Mouse (Mus musculus) embryonic facial prominence, embryonic 11.5 days (tissue): Measurements from ENCODE around the gene Fbln1. TPM values are rescaled to one million over a fixed set of nuclear protein-coding genes. Genes with fewer than 3 reads are reported as not detected.

Source experiments
- ATAC-seq: fragments of 200-750 bp; cut with Nextera tagmentation; replicated peaks from 2 replicates; pipeline ENCODE4 v1.8.0; 2017; ENCODE audit warnings: low read depth; ENCODE audit not compliant: insufficient number of reproducible peaks, low FRiP score, low TSS enrichment
- DNase-seq: peaks from one replicate; pipeline ENCODE4 v3.0.0-alpha.2; 2015; ENCODE audit warnings: low spot score
- H3K27ac ChIP-seq: fragments of 300-500 bp; sonication (generic); replicated peaks from 2 replicates; pipeline ENCODE4 v1.5.1; 2014; ENCODE audit warnings: mild to moderate bottlenecking, low read depth, low read length, control low read depth
- H3K27me3 ChIP-seq: fragments of 300-500 bp; sonication (generic); 2 replicates; pipeline ENCODE4 v1.6.1; 2014; ENCODE audit warnings: mild to moderate bottlenecking, low read length, moderate library complexity, mixed read lengths; ENCODE audit not compliant: control insufficient read depth, insufficient read depth
- H3K36me3 ChIP-seq: fragments of 300-500 bp; sonication (generic); replicated peaks from 2 replicates; pipeline ENCODE4 v1.6.1; 2014; ENCODE audit warnings: low read depth, mild to moderate bottlenecking, low read length, moderate library complexity, mixed read lengths; ENCODE audit not compliant: control insufficient read depth, insufficient read depth
- H3K4me1 ChIP-seq: fragments of 300-500 bp; sonication (generic); 2 replicates; pipeline ENCODE4 v1.6.1; 2014; ENCODE audit warnings: low read length, mixed read lengths; ENCODE audit not compliant: control insufficient read depth, insufficient read depth
- H3K4me2 ChIP-seq: fragments of 300-500 bp; sonication (generic); 2 replicates; pipeline ENCODE4 v1.6.1; 2014; ENCODE audit warnings: low read depth, mild to moderate bottlenecking, control low read depth, low read length, moderate library complexity
- H3K4me3 ChIP-seq: fragments of 300-500 bp; sonication (generic); 2 replicates; pipeline ENCODE4 v1.5.1; 2014; ENCODE audit warnings: low read depth, low read length, control low read depth
- H3K9ac ChIP-seq: fragments of 300-500 bp; sonication (generic); replicated peaks from 2 replicates; pipeline ENCODE4 v1.6.1; 2014; ENCODE audit warnings: mild to moderate bottlenecking, control low read depth, low read length
- H3K9me3 ChIP-seq: fragments of 300-500 bp; sonication (generic); replicated peaks from 2 replicates; pipeline ENCODE4 v1.6.1; 2016; ENCODE audit warnings: mild to moderate bottlenecking, low read length, inconsistent platforms, mixed read lengths; ENCODE audit not compliant: control insufficient read depth
- WGBS: fragments of 180-500 bp; shearing (Covaris S2); extraction: QIAGEN DNeasy Blood & Tissue Kit; methylation state at CpG from one replicate; pipeline ENCODE4 v1.1.7; 2014; 5-methylcytosine and 5-hydroxymethylcytosine counted together
- polyA plus RNA-seq: library from polyadenylated mRNA; unstranded; fragments of >200 nt; fragmentation: Nextera tagmentation; extraction: Ambion mirVana; gene quantifications from 2 replicates; pipeline ENCODE4 v1.2.1, GENCODE M21; 2014

The Fbln1 gene
- polyA plus RNA-seq, 1 experiment from 2014 or later = 200 TPM

DNA sequence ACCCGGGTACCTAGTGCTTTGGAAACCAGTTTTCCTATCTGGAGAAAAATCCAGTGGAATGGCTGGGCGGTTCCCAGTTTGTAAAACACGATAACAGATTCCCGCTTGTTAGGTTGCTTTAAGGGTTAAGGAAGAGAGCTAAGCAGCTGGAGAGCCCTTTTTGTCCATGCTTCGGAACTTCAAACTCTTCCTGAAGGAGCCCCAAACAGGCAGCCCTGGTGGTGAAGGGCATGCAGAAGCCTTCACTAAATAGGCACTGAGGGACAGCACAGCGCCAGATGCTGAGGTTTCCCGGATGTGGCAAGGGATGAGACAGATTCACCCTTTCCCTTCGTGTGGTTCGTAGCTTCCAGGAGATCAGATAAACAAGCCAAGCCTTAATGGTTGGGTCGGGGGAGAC lies 2.6 kb downstream of the Fbln1 start:
- no peaks in the 10 kb centered on the region for H3K27me3 ChIP-seq
- no peak for ATAC-seq
- H3K27ac ChIP-seq = peak overlapping the region; percentile 80
- peak overlapping the region; percentile 97 for H3K9ac ChIP-seq
- peak; percentile 38 for DNase-seq
- no peaks in the 10 kb centered on the region for H3K9me3 ChIP-seq
- WGBS = 10% methylated on average over 10 of the region's 10 CpGs
- H3K4me1 ChIP-seq = no peaks in the 10 kb centered on the region; the same call in 1 of the 2 replicates
- H3K4me3 ChIP-seq = peak overlapping the region; percentile 71
- H3K4me2 ChIP-seq = peak overlapping the region; percentile 82
- H3K36me3 ChIP-seq = peaks cover 6% of the 10 kb centered on the region

DNA sequence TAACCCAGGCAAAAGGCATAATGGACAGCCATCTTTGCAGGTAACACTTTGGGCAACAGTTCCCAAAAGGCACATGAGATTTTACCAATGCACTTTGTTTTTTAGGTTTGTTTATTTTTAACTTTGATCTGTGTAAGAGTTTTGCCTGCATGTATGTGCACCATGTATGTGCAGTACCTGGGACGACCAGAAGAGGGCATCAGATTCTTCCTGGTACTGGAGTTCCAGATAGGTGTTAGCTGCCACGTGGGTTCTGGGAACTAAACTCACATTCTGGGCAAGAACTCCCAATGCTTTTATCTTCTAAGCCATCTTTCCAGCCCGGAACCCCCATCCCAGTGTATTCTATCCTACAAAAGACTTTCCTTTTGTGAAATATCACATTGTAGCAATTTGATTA lies 3.6 kb downstream of the Fbln1 start:
- ATAC-seq (no peak), DNase-seq (no peak)
- no peak overlapping the region for H3K9ac ChIP-seq
- no peaks in the 10 kb centered on the region for H3K27me3 ChIP-seq
- H3K4me2 ChIP-seq = no peak overlapping the region
- H3K36me3 ChIP-seq = peaks cover 6% of the 10 kb centered on the region
- H3K9me3 ChIP-seq = no peaks in the 10 kb centered on the region
- H3K27ac ChIP-seq = no peak overlapping the region
- 83% methylated on average over 3 of the region's 3 CpGs for WGBS
- H3K4me3 ChIP-seq = no peak overlapping the region
- H3K4me1 ChIP-seq = no peaks in the 10 kb centered on the region; the same call in 1 of the 2 replicates

DNA sequence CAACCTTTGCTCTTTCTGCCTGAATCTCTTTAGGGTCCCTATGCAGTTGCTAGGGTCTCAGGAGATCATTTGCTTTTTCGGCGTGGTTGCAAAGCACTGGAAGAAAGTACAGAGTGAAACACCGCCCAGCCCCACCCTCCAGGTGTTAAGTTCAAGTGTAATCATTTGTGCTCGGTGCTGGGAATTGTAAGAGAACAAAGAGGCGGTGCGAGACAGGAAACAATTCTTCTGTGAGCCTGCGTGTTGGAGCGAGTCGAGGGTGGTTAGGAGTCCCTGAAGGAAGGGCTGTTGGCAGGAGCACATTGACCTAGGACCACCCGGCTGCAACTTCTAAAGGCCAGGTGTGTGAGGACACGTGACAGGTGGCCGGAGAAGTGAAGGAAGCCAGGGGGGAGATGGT lies 4.9 kb downstream of the Fbln1 start:
- H3K27me3 ChIP-seq = no peaks in the 10 kb centered on the region
- no peak overlapping the region for H3K27ac ChIP-seq
- DNase-seq (no peak), ATAC-seq (no peak)
- H3K9me3 ChIP-seq = no peaks in the 10 kb centered on the region
- H3K4me3 ChIP-seq = no peak overlapping the region
- WGBS = 84% methylated on average over 12 of the region's 12 CpGs
- H3K4me2 ChIP-seq = no peak overlapping the region
- no peaks in the 10 kb centered on the region; the same call in 1 of the 2 replicates for H3K4me1 ChIP-seq
- H3K36me3 ChIP-seq = peaks cover 9% of the 10 kb centered on the region
- H3K9ac ChIP-seq = no peak overlapping the region

DNA sequence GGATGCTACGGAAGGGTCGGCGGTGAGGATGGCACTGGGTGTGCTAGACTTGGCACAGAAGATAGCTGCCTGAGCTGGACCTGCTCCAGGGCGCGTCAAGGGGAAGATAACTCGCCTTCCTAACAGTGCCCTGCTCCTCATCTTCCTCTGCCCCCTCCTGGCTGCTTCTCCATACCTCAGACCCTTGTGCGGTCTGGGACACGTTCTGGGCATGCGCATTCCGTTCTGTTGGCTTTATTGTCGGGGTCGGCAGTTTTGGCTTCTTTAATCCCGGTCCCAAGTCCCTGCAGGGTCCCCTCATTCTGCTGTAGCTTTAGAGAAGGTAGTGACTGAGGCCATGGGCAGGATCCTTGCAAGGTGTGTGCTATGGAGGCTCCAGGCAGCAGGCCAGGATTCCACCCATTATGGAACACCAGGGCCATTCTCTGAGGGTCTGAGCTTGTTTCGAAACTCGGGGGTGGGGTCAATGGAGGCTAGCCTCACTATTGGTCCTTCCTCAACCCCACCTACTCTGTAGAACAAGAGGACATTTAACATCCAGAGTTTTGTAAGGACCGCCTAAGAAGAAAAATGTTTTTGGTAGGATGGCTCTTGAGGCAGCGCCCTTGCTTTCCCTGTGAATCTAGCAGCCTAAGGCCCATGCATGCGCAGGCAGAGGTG lies 5.5 kb downstream of the Fbln1 start:
- no peak overlapping the region for H3K4me3 ChIP-seq
- 0 out of 2 replicates have a peak, but pooled peaks cover 2% of the 10 kb centered on the region for H3K9me3 ChIP-seq
- H3K4me2 ChIP-seq = no peak overlapping the region
- peaks cover 11% of the 10 kb centered on the region for H3K36me3 ChIP-seq
- H3K27ac ChIP-seq = no peak overlapping the region
- H3K9ac ChIP-seq = no peak overlapping the region
- H3K4me1 ChIP-seq = no peaks in the 10 kb centered on the region; the same call in 1 of the 2 replicates
- no peak for DNase-seq
- 91% methylated on average over 18 of the region's 18 CpGs for WGBS
- no peaks in the 10 kb centered on the region for H3K27me3 ChIP-seq
- ATAC-seq = no peak

DNA sequence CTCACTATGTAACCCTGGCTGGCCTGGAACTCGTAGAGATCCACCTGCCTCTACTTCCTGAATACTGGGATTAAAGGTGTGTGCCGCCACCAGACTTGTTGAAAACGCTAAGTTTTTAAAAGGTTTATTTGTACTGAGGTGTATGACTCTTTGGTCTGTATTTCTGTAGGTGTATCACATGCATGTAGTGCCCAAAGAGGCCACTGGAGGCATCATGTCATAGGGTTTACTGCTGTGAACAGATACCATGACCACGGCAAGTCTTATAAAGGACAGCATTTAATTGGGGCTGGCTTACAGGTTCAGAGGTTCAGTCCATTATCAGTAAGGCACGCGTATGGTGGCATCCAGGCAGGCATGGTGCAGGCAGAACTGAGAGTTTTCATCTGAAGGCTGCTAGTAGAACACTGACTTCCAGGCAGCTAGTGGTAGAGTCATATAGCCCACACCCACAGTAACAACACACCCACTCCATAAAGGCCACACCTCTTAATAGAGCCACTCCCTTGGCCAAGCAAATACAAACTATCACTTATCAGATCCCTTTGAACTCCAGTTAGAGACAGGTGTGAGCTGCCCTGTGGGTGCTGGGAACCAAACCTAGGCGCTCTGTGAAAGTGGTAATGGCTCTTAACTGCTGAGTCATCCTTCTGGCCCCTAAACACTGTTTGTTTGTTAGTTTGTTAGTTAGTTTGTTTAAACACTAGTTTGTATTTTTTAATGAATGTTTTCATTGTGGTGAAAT lies 10.5 kb downstream of the Fbln1 start:
- ATAC-seq (no peak), DNase-seq (no peak)
- H3K9ac ChIP-seq = no peak overlapping the region
- 0 out of 2 replicates have a peak, but pooled peaks cover 2% of the 10 kb centered on the region for H3K9me3 ChIP-seq
- H3K4me2 ChIP-seq = no peak overlapping the region
- WGBS = 96% methylated on average over 7 of the region's 7 CpGs
- no peak overlapping the region for H3K27ac ChIP-seq
- no peaks in the 10 kb centered on the region for H3K27me3 ChIP-seq
- H3K4me1 ChIP-seq = no peaks in the 10 kb centered on the region
- peaks cover 8% of the 10 kb centered on the region for H3K36me3 ChIP-seq
- no peak overlapping the region for H3K4me3 ChIP-seq

DNA sequence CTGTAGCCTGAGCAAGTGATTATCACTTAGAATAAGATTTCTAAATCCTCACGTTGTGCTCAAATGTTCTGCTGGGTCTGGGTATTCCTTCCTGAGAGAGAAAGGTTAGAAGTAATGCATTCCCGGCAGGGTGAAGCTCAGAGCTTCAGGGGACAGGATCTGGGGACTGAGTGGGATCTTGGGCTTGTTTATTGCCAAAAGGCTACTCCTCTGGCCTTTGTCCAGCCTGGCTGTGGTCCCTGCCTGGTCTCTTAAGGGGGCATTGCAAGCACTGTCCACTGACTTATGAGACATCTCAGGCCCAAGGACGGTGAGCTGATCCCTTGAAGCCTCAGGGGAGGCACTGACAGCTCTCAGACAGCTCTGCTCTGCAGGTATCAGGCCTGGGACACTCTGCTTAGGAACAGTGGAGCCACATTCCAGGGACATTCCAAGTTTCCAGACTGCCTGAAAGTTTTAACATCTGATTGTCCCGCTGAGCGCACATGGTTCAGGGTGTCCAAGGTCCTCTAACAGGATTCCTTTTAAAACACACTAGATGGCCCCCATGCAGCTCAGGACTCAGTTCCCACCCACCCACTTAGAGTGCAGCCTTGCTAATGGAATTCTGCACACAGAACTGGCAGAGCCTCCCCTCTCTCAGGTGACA lies 13.0 kb downstream of the Fbln1 start:
- no peak overlapping the region for H3K27ac ChIP-seq
- H3K36me3 ChIP-seq = peaks cover 5% of the 10 kb centered on the region
- no peak overlapping the region for H3K4me2 ChIP-seq
- 83% methylated on average over 5 of the region's 5 CpGs for WGBS
- H3K4me3 ChIP-seq = no peak overlapping the region
- ATAC-seq (no peak), DNase-seq (no peak)
- H3K4me1 ChIP-seq = no peaks in the 10 kb centered on the region
- no peaks in the 10 kb centered on the region for H3K27me3 ChIP-seq
- H3K9me3 ChIP-seq = 0 out of 2 replicates have a peak, but pooled peaks cover 2% of the 10 kb centered on the region
- no peak overlapping the region for H3K9ac ChIP-seq

DNA sequence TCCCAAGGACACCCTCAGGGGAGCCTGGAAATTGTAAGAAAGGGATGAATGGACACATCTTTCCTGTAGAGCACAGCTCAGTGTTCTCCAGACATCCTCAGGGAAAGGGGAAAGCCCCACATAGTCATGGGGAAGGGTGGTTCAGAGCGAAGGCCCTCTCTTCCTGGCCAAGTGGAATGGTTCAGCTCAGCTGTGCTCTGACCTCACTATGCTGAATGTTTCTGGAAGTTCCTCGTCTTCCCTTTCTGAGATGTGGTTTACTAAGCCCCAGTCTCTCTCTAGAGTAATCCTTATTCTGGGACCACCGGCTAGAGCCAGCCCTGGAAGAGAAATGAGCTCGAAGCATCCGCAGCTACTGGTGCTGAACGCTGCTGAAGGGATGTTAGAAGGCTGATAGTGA lies 14.6 kb downstream of the Fbln1 start:
- DNase-seq = no peak
- Histone ChIP-seq H3K9me3 (0 out of 2 replicates have a peak, but pooled peaks cover 2% of the 10 kb centered on the region), H3K4me3 (no peak overlapping the region), H3K27me3 (no peaks in the 10 kb centered on the region), H3K36me3 (peaks cover 12% of the 10 kb centered on the region), H3K9ac (no peak overlapping the region), H3K4me2 (no peak overlapping the region), H3K27ac (no peak overlapping the region), H3K4me1 (no peaks in the 10 kb centered on the region)
- ATAC-seq = no peak
- 88% methylated on average over 6 of the region's 6 CpGs for WGBS
